Mouse (Mus musculus) urinary bladder, postnatal 4 days (tissue): ENCODE data around the gene Qdpr.
"Not testable (repeated sequence)": the region's sequence is repeated elsewhere in the genome, so short reads cannot be mapped to it uniquely, and the experiment has no call there.

Experiments used
- DNase-seq, 2 experiments: peaks; one replicate each; pipeline ENCODE4 v3.0.0; 2021 to 2022; ENCODE audit warnings: low spot score in 2 of 2

Gene Qdpr

DNA sequence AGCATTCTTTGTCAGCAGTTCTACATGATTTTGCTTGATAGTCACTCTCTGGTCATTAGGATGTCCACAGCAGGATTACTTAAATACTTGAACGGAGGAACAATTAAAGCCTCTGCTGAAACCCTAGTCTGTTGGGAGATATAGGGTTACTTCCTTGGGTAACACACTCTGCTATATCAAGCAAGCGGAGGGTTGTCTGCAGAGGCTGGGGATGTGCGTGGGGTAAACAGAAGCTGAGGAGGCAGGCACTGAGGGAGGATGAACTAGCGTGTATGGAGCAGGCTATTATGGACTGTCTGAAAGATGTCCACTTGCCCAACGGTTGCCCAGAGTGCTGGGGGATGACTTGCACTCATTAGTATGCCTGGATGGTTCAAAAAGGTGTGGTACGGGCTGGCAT, 3.4 kb upstream of the Qdpr start, which contains the start of gene Clrn2:
TSS of gene Clrn2 (plus strand) at position 301 of the 400 bp plus-strand sequence.
- no peak for DNase-seq

DNA sequence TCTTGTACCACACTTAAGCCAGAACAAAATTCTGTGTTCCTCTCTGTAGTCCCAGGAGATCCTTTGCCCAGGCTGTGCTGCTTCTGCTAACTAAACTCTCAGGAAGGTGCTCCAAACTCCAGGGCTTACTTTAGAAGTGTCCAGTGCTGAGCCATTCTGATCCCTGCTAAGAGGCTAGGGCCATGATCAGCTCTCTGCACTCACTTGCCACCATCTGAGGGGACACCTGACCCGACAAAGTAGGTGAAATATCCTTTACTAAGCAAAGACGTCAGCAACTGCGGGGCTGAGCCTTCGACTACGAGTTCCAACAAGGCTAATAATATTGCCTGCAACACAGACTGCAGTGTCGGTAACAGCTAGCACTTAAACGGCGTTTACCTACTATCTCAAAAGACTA, 830 bp downstream of the Qdpr start:
- DNase-seq: no peak

DNA sequence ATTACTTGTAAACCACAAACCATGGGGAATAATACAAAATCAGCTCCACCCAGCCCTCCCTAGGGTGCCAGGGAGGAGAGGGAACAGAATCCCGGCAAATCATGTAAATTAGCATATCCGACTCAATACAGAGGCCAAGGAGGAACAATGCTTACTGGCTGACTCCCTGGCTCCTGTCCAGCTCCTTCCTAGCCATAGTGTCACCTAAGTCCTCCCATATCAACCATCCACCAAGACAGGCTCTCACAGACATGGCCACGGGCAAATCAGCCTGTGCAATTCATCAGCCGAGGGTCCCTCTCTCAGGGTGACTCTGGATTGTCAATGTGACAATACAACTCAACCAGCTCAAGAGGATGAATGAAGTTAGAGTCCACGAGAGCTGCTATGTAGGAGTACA, 1.4 kb downstream of the Qdpr start:
- no peak for DNase-seq

- DNase-seq: no peak
Observed at GRCm38 (mm10) chr5:45444130-45444832, 5.8 kb downstream of the Qdpr start.

DNA sequence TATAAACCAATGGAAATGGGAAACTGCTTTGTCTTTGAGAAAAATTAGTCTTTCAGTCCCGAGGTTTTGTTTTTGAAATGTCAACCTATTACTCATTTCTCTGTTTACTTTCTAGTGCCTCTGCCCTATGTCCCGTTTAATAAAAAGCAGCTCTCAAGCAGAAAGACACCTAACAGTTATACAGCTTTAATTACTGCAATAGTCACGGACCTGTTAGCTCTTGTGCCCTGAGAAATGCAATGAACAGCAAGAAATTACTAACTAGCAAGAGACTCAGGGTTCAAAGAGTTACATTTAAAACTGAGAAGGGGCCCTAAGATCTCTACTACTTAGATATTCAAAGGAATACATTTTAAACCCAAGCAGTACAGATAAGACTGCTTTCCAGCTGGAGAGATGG, 8.3 kb downstream of the Qdpr start:
- DNase-seq: no peak

DNA sequence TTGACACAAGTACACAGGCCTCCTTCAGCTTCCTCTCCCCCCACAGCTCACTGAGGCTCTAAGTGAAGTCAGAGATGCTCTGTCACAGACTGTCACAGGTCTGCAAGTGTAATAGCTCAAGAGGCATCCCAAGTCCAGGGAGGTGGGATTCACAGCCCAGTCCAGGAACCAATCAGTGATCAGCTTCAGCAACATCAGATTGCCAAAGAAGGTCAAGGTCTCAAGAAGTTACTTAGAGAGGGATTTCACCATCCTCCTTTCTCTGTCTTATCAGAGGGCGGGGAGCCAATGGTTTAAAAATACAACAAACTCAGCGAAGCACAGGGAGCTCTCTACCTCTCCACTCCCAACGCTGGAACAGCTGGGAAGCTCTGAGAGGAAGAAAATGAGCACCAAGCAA, 8.9 kb downstream of the Qdpr start:
- DNase-seq: no peak

GRCm38 (mm10) chr5:45438301-45438700, 11.7 kb downstream of the Qdpr start:
- DNase-seq: no peak

DNA sequence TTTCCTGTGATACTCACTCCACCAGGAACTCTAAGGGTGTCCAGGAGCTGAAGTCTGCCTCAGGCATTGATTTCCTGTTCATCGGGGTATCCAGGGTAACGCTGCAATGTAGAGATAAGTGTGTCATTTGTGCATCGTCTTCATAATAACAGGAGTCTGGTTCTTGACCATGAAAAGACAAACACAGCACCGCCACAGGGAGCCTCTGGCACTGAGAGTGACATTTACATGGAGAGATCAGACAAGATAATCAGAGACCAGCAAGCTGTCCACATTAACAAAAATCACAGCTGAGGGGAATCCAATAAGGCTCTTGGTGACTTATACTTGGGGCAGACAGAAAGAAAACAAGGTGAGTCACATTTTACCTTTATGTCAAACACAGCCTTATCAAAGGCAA, 12.2 kb downstream of the Qdpr start:
- no peak for DNase-seq

DNA sequence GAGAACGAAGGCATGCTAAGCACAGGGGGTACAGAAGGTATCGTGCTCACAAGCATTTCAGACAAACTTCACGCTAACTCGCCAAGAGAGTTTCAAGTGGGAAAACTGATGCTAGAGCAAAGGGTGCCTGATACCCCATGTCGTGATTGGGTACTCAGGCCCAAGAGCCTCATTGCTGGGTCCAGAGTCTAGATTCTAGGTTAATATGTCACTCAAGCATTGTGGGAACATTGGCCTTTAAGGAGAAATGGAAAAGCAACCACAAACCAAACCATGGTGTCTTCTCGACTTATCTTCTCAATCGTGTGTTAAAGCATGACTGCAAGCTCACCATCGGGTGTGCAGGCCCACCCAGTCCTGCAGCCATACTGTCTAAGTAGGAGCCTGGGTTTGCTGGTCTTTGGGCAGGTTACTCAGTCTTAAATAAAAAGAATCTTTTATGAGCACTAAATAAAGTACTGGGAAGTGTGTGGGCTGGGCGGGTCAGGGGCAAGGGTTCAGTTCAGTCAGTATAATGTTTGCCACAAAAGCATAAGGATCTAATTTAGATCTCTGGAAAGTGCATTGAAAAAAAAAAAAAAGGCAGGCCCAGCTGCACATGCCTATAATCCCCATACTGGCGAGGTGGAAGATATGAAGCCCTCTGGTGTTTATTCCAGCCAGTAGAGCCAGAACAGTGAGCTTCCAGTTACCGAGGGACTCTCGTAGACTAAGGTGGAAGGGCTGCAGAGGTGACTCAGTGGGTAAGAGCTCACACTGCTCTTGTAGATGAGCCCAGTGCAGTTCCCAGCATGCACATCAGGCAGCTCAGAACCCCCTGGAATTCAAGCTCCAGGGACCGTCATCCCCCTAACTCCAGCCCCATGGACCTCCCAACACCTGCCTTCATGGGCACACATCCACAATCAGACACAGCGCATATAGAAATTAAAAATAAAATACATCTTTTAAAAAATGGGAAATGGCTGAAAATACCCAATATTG, 13.8 kb downstream of the Qdpr start:
- DNase-seq: no peak

DNA sequence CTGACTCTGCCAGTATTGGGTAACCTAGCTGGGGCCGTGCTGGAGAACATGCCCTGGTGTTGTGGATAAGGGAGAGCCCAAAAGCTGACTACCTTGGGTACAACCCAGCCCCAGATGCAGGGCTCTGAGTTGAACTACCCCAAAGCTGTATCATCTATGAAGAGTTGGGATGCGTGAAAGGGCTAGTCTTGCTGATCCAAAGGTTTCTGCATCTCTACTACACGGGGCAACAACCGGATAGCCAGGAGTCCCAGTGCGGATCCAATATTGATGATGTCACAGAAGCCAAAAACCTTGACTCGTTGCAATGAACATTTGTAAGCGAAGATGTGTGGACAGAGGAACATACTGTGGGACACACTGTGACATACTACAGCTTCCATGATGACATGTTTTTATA, 22.1 kb downstream of the Qdpr start:
- DNase-seq: peak; percentile 12 to 50

DNA sequence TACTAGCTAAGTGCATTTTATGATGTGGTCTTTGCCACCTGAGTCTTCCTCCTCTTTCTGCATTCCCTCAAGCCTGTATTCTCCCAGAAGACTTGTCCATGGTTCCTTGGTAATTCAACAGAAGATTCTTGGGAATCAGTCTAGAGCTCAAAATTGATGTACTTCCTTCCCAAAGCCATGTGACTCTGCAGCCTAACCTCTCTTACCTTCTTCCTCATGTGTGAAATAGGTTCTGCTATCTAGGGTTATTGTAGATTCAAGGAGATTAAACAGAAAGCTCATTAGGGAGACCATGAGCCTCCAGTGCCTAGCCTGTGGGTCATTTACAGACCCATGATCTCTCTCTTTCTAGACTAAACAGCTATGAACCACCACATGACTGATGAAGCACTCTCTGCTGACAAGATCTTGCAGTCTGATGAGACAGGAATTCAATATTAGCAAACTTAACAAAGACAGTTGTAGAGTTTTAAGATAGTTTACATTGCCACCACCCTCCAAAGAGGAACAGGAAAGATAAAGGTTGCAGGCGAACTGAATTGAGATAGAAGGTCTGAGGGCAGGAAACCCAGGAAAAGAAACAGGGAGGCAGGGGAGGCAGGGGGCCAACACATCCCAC, 23.5 kb downstream of the Qdpr start:
- DNase-seq: peak in 1 of 2 experiments; percentile 48

- not testable (repeated sequence) for DNase-seq
Observed at GRCm38 (mm10) chr5:45425771-45426170, 24.3 kb downstream of the Qdpr start.

GRCm38 (mm10) chr5:45424021-45424886, 25.8 kb downstream of the Qdpr start:
- DNase-seq: peak; percentile 17 to 71

- DNase-seq: peak; percentile 10 to 22
Observed at GRCm38 (mm10) chr5:45421881-45422844, 27.9 kb downstream of the Qdpr start.

DNA sequence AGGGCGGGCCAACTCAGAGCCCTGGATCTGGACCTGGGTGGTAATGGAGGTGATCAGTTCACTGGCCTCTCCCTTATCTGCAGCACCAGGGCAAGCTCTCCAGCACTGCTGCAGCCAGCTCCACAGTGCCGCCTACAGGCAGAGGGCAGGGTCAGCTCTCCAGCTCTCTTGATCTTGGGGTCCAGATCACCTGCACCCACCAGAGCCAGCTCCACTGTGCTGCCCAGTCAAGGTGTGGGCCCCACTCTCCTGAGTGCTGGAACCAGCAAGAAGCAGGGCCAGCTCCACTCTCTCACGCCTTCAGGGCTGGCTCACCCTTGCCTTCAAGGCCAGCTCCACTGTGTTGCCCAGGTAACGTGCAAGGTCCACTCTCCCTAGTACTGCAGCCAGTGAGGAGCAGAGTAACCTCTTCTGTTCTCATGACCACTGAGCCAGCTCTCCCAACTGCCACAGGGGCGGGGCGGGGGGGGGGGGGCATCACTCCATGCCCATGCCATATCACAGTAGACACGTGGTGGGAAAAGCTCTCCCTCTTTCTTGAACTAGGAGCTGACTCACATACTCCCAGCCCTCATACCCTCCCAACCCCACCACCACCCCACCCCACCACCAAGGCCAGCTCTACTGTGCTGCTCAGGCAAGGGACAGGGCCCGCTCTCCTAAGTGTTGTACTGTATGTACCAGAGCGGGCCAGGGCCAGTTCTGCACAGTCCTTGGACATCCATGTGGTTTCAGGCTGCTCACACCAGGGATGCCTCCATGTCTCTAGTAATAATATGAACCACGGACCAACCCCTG, 30.0 kb downstream of the Qdpr start:
- no peak for DNase-seq

GRCm38 (mm10) chr5:45417859-45418443, 32.1 kb downstream of the Qdpr start:
- no peak for DNase-seq

DNA sequence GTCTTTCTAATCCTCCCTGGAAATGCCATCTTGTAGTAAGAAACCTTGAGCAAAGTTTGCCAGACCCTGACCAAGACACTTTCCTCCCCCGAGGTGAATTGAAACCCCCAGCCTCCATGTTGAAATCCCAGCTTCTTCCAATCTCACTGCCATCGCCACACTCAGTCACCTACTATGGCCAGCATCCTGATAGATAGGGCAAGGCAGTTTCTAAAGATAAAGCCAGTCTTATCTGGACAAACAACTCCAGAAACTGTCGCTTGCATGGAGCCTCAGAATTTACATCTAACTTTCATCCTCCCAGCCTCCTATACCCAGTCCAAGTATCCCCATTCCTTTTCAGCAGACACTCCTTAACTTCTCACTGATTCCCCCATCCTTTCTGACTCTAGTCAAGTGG, 33.6 kb downstream of the Qdpr start:
- no peak for DNase-seq

DNA sequence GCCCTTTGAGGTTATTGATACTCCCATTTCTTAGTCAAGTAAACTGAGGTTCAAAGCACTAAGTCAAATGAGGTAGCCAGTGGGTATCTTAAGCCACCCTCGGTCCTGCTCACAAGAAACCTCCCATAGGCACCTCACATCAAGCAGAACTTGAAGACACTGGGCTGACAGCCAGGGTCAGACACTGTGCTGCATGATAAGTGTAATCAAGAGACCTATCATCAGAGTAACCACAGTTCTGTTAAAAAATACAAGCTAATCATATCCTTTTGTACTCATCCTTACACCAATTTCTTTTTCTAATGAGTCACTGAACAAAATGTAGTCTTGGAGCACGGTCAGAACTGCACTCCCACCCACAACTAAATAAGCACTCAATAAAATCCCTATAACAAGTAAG, 43.9 kb downstream of the Qdpr start:
- DNase-seq: no peak

- DNase-seq: peak; percentile 40 to 74
Observed at GRCm38 (mm10) chr5:45402632-45403031, 47.4 kb downstream of the Qdpr start.
